Comparison of ENCODE assay signal across 9 mouse cellular contexts in the genomic region with DNA sequence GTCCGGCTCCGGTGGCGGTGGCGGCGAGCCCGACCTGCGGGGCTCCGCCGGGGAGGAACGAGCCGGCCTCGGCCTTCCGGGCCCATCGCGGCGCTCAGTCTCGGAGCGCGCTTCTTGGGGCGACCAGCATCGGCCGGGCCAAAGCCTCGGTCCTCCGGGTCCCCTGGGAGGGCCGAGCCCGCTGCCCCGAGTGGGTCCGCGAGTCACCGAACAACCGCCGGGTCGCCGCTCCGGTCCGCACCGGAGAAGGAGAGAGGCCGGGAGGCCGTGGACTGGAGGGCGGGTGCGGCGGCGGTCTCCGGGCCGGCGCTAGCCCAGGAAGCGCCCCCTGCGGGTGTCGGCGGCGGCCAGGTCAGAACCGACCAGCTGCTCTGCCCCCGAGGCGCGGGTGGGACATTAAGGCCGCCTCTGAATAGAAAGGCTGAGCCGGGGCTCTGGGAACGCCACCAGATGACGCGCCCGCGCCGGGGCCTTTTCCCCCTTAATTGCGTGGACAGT. TPM values are rescaled to one million over a fixed set of nuclear protein-coding genes. Genes with fewer than 3 reads are reported as not detected.
DNase-seq lines count a peak whose midpoint lies in the region; ATAC-seq and TF ChIP-seq lines count a peak whose summit lies in the region.
"Had no signal": no experiment of that assay in that cellular context is flagged by ENCODE, and none has a peak within 500 bp of the region (broad histone marks: within the 10 kb centered on the region; RNA-seq: fewer than 3 reads in every experiment).

No protein-coding gene starts in this region.

- peak; percentile 13 for DNase-seq in gastrocnemius, postnatal 25 days
- no peak for DNase-seq in gastrocnemius, adult 18-20 months (ENCODE audit: low spot score)
- peak; percentile 76 for DNase-seq in ZHBTc4 (ENCODE audit: low read depth, low spot score)
- DNase-seq in kidney, postnatal 10 days, result peak; percentile 39
- DNase-seq in midbrain, postnatal 0 days (ENCODE audit: low spot score), result peak; percentile 44
- DNase-seq in right cerebral cortex, postnatal 25 days, result no peak

- H3K4me1 ChIP-seq in forebrain, embryonic 16.5 days (replicated peaks; ENCODE audit: control insufficient read depth, insufficient read depth, low read length), result peaks cover 18% of the 10 kb centered on the region
- 0 out of 2 replicates have a peak, but pooled peaks cover 3% of the 10 kb centered on the region for H3K4me1 ChIP-seq in midbrain, postnatal 0 days (ENCODE audit: insufficient read depth, low read length)

- under 1% methylated on average over 49 of the region's 64 CpGs for WGBS in forebrain, embryonic 16.5 days
- under 1% methylated on average over 52 of the region's 64 CpGs for WGBS in midbrain, postnatal 0 days

- H3K36me3 ChIP-seq in forebrain, embryonic 16.5 days (ENCODE audit: control insufficient read depth, insufficient read depth), result no peaks in the 10 kb centered on the region
- no peaks in the 10 kb centered on the region for H3K36me3 ChIP-seq in midbrain, postnatal 0 days (ENCODE audit: insufficient read depth, low read length)

- peak overlapping the region; percentile 45 for H3K4me3 ChIP-seq in forebrain, embryonic 16.5 days (replicated peaks; ENCODE audit: low read length)
- peak overlapping the region; percentile 33 for H3K4me3 ChIP-seq in midbrain, postnatal 0 days (ENCODE audit: low read depth, low read length)

- H3K27me3 ChIP-seq in forebrain, embryonic 16.5 days (replicated peaks; ENCODE audit: control insufficient read depth, insufficient read depth, low read length), result peaks cover 58% of the 10 kb centered on the region
- peaks cover 77% of the 10 kb centered on the region for H3K27me3 ChIP-seq in midbrain, postnatal 0 days (ENCODE audit: insufficient read depth, low read length)

- H3K9ac ChIP-seq in forebrain, embryonic 16.5 days (replicated peaks; ENCODE audit: low read depth, low read length), result peak overlapping the region; percentile 51
- no peak overlapping the region for H3K9ac ChIP-seq in midbrain, postnatal 0 days (replicated peaks; ENCODE audit: low read length, poor library complexity, severe bottlenecking)

- H3K4me2 ChIP-seq in forebrain, embryonic 16.5 days (ENCODE audit: low read length), result peak overlapping the region; percentile 76
- H3K4me2 ChIP-seq in midbrain, postnatal 0 days (ENCODE audit: low read depth, low read length, poor library complexity, severe bottlenecking), result peak overlapping the region; percentile 60

- peak; percentile 41 for ATAC-seq in forebrain, embryonic 16.5 days
- peak; percentile 47; the same call in 1 of the 2 replicates for ATAC-seq in midbrain, postnatal 0 days (ENCODE audit: low FRiP score)
- ATAC-seq in erythroid progenitor cell, adult 5-6 weeks (replicated peaks; ENCODE audit: low FRiP score, poor library complexity, severe bottlenecking), result no peak

- no peaks in the 10 kb centered on the region for H3K9me3 ChIP-seq in forebrain, embryonic 16.5 days (ENCODE audit: control insufficient read depth, low read length)
- H3K9me3 ChIP-seq in midbrain, postnatal 0 days (ENCODE audit: low read length), result no peaks in the 10 kb centered on the region

- TF ChIP-seq CTCF in midbrain, postnatal 0 days (IDR thresholded peaks at IDR 0.05), result no peak

- H3K27ac ChIP-seq in forebrain, embryonic 16.5 days (ENCODE audit: low read length), result peak overlapping the region; percentile 56
- H3K27ac ChIP-seq in midbrain, postnatal 0 days (ENCODE audit: low read depth, low read length), result no peak overlapping the region

RNA-seq across cellular contexts. Expression of gene Prdm13, which starts 3.0 kb away (rescaled TPM):
- total RNA-seq in gastrocnemius, postnatal 25 days (2021), result not detected
- total RNA-seq in gastrocnemius, adult 18-20 months (2021), result not detected
- not detected in 2 replicates for polyA plus RNA-seq in forebrain, embryonic 16.5 days (2015; fragmentation: Nextera tagmentation; extraction: Ambion mirVana)
- total RNA-seq in midbrain, postnatal 0 days (2014; rRNA removed), result 0.76 and 2.7 TPM in 2 replicates
- 0.26 and 0.29 TPM in 2 replicates for polyA plus RNA-seq in midbrain, postnatal 0 days (2015; fragmentation: Nextera tagmentation; extraction: Ambion mirVana)
- not detected in 2 replicates for total RNA-seq in erythroid progenitor cell, adult 5-6 weeks (2015; ENCODE audit: low replicate concordance)
- total RNA-seq in erythroid progenitor cell, adult 5-6 weeks (2017; ENCODE audit: low replicate concordance), result not detected in 2 replicates
- total RNA-seq: heart, postnatal 10 days had no signal

RNA-seq across cellular contexts. Expression of gene Ccnc, which starts 38.7 kb away (rescaled TPM):
- total RNA-seq in gastrocnemius, postnatal 25 days (2021), result 10 to 100 TPM in 1 of 2 experiments, 1 to 10 TPM in 1; 9.8 to 11.2 TPM
- 10 to 100 TPM in 1 of 2 experiments, 1 to 10 TPM in 1; 8.5 to 10.7 TPM for total RNA-seq in gastrocnemius, adult 18-20 months (2021)
- 68.4 and 68.5 TPM in 2 replicates for polyA plus RNA-seq in forebrain, embryonic 16.5 days (2015; fragmentation: Nextera tagmentation; extraction: Ambion mirVana)
- total RNA-seq in midbrain, postnatal 0 days (2014; rRNA removed), result 29.2 and 39.1 TPM in 2 replicates
- 59.6 and 63.0 TPM in 2 replicates for polyA plus RNA-seq in midbrain, postnatal 0 days (2015; fragmentation: Nextera tagmentation; extraction: Ambion mirVana)
- 24.5 and 28.5 TPM in 2 replicates for total RNA-seq in erythroid progenitor cell, adult 5-6 weeks (2015; ENCODE audit: low replicate concordance)
- 19.3 and 23.9 TPM in 2 replicates for total RNA-seq in erythroid progenitor cell, adult 5-6 weeks (2017; ENCODE audit: low replicate concordance)

Comparison
In these comparisons a context has a peak if more than half of its experiments do, and no peak if none do; other contexts are left out.
1. DNase-seq: peak in gastrocnemius, postnatal 25 days (single experiment), ZHBTc4 (single experiment), kidney, postnatal 10 days (single experiment) and midbrain, postnatal 0 days (single experiment); none in gastrocnemius, adult 18-20 months (single experiment) and right cerebral cortex, postnatal 25 days (single experiment).